ENCODE assay signal across 29 mouse cellular contexts in genomic region chr10:40632087-40632486, GRCm38 (mm10). TPM values are rescaled to one million over a fixed set of nuclear protein-coding genes. Genes with fewer than 3 reads are reported as not detected.
DNase-seq lines count a peak whose midpoint lies in the region; ATAC-seq and TF ChIP-seq lines count a peak whose summit lies in the region.
"Had no signal": no experiment of that assay in that cellular context is flagged by ENCODE, and none has a peak within 500 bp of the region (broad histone marks: within the 10 kb centered on the region; RNA-seq: fewer than 3 reads in every experiment).

No protein-coding gene starts in this region.

- H3K27ac ChIP-seq in forebrain, embryonic 14.5 days (ENCODE audit: low read depth, low read length), result no peak overlapping the region
- no peak overlapping the region for H3K27ac ChIP-seq in forebrain, embryonic 12.5 days
- no peak overlapping the region for H3K27ac ChIP-seq in heart, postnatal 0 days (ENCODE audit: low read depth)
- H3K27ac ChIP-seq in layer of hippocampus, adult 2 months, result peak overlapping the region; percentile 89
- H3K27ac ChIP-seq: embryonic facial prominence, embryonic 12.5 days; embryonic facial prominence, embryonic 15.5 days; forebrain, embryonic 13.5 days; hindbrain, embryonic 13.5 days had no signal

- DNase-seq in forebrain, embryonic 14.5 days (ENCODE audit: low spot score), result no peak
- DNase-seq in heart, postnatal 0 days (ENCODE audit: low spot score), result no peak
- no peak for DNase-seq in heart, postnatal 14 days
- DNase-seq in layer of hippocampus, adult 2 months (ENCODE audit: low spot score in 2 of 2), result no peak
- no peak for DNase-seq in layer of hippocampus, adult 18-20 months (ENCODE audit: low spot score in 2 of 2)
- DNase-seq in brain, adult 2 months (ENCODE audit: low read depth, low spot score), result peak; percentile 9
- DNase-seq in frontal cortex, postnatal 14 days (ENCODE audit: low spot score in 2 of 2), result no peak
- DNase-seq: adrenal gland, adult 8-10 months; adrenal gland, postnatal 25 days; cerebellum, adult 11 months; cerebellum, adult 2 months; cerebellum, adult 9-11 months; cerebellum, postnatal 25 days; gastrocnemius, postnatal 25 days; heart, adult 18-20 months had no signal

- no peaks in the 10 kb centered on the region for H3K27me3 ChIP-seq in forebrain, embryonic 14.5 days (replicated peaks; ENCODE audit: control insufficient read depth, insufficient read depth, low read length)
- no peaks in the 10 kb centered on the region for H3K27me3 ChIP-seq in forebrain, embryonic 12.5 days
- no peaks in the 10 kb centered on the region for H3K27me3 ChIP-seq in heart, postnatal 0 days (ENCODE audit: control insufficient read depth, insufficient read depth, low read length)
- H3K27me3 ChIP-seq: embryonic facial prominence, embryonic 12.5 days; embryonic facial prominence, embryonic 15.5 days; forebrain, embryonic 13.5 days; heart, embryonic 12.5 days; heart, embryonic 15.5 days; hindbrain, embryonic 13.5 days had no signal

- H3K36me3 ChIP-seq in forebrain, embryonic 14.5 days (ENCODE audit: control insufficient read depth, insufficient read depth, low read length), result no peaks in the 10 kb centered on the region
- no peaks in the 10 kb centered on the region for H3K36me3 ChIP-seq in forebrain, embryonic 12.5 days (replicated peaks)
- no peaks in the 10 kb centered on the region for H3K36me3 ChIP-seq in heart, postnatal 0 days (replicated peaks; ENCODE audit: control insufficient read depth, insufficient read depth, low read length)
- H3K36me3 ChIP-seq: embryonic facial prominence, embryonic 12.5 days; embryonic facial prominence, embryonic 15.5 days; heart, embryonic 12.5 days; heart, embryonic 15.5 days; hindbrain, embryonic 13.5 days had no signal

- no peak overlapping the region for H3K4me3 ChIP-seq in forebrain, embryonic 14.5 days (ENCODE audit: low read depth, low read length)
- no peak overlapping the region for H3K4me3 ChIP-seq in forebrain, embryonic 12.5 days (replicated peaks)
- H3K4me3 ChIP-seq in heart, postnatal 0 days (ENCODE audit: low read depth, low read length), result no peak overlapping the region
- H3K4me3 ChIP-seq in layer of hippocampus, adult 2 months, result no peak overlapping the region
- H3K4me3 ChIP-seq: embryonic facial prominence, embryonic 12.5 days; embryonic facial prominence, embryonic 15.5 days; forebrain, embryonic 13.5 days; heart, embryonic 12.5 days; hindbrain, embryonic 13.5 days had no signal

- H3K4me1 ChIP-seq in forebrain, embryonic 14.5 days (ENCODE audit: control insufficient read depth, insufficient read depth, low read length), result no peaks in the 10 kb centered on the region
- H3K4me1 ChIP-seq in forebrain, embryonic 12.5 days, result peaks cover 3% of the 10 kb centered on the region
- peaks cover under 1% of the 10 kb centered on the region; the same call in 1 of the 2 replicates for H3K4me1 ChIP-seq in heart, postnatal 0 days (ENCODE audit: control insufficient read depth, insufficient read depth)
- H3K4me1 ChIP-seq: embryonic facial prominence, embryonic 12.5 days; embryonic facial prominence, embryonic 15.5 days had no signal

- no peak overlapping the region for H3K9ac ChIP-seq in forebrain, embryonic 14.5 days (ENCODE audit: low read length)
- H3K9ac ChIP-seq in forebrain, embryonic 12.5 days, result no peak overlapping the region
- no peak overlapping the region for H3K9ac ChIP-seq in heart, postnatal 0 days (replicated peaks; ENCODE audit: low read depth, low read length)
- H3K9ac ChIP-seq: embryonic facial prominence, embryonic 12.5 days; embryonic facial prominence, embryonic 15.5 days; forebrain, embryonic 13.5 days; heart, embryonic 12.5 days; heart, embryonic 15.5 days; hindbrain, embryonic 13.5 days had no signal

- no peak for TF ChIP-seq CTCF in heart, postnatal 0 days (IDR thresholded peaks at IDR 0.05; ENCODE audit: low read depth)
- TF ChIP-seq CTCF in layer of hippocampus, adult 2 months (conservative IDR thresholded peaks at IDR 0.05), result no peak

- no peak overlapping the region for H3K4me2 ChIP-seq in forebrain, embryonic 14.5 days (ENCODE audit: low read length)
- no peak overlapping the region for H3K4me2 ChIP-seq in forebrain, embryonic 12.5 days
- peak overlapping the region; percentile 64; the same call in 1 of the 2 replicates for H3K4me2 ChIP-seq in heart, postnatal 0 days (ENCODE audit: low read depth, low read length)
- H3K4me2 ChIP-seq: embryonic facial prominence, embryonic 12.5 days; embryonic facial prominence, embryonic 15.5 days; forebrain, embryonic 13.5 days; heart, embryonic 12.5 days; hindbrain, embryonic 13.5 days had no signal

- WGBS in forebrain, embryonic 14.5 days, result 53% methylated on average over 3 of the region's 3 CpGs
- WGBS in forebrain, embryonic 12.5 days, result 62% methylated on average over 3 of the region's 3 CpGs
- 73% methylated on average over 3 of the region's 3 CpGs for WGBS in heart, postnatal 0 days

- no peak for TF ChIP-seq EP300 in heart, postnatal 0 days (IDR thresholded peaks at IDR 0.05; ENCODE audit: low read depth)

- ATAC-seq in forebrain, embryonic 14.5 days, result peak; percentile 57; the same call in 1 of the 2 replicates
- ATAC-seq in forebrain, embryonic 12.5 days (ENCODE audit: low FRiP score), result no peak
- ATAC-seq in heart, postnatal 0 days (ENCODE audit: insufficient read depth, low read depth), result no peak
- ATAC-seq: activated CD4-positive, CD25-positive, alpha-beta regulatory T cell, adult 4 months; forebrain, embryonic 13.5 days; hindbrain, embryonic 16.5 days; inflammation-experienced regulatory T-cells, adult 6 months; intestine, embryonic 16.5 days had no signal

- intact Hi-C loops in heart, postnatal 14 days (cut with DNase I), result no loop called here

- no peaks in the 10 kb centered on the region for H3K9me3 ChIP-seq in forebrain, embryonic 14.5 days (replicated peaks; ENCODE audit: control insufficient read depth, low read length)
- H3K9me3 ChIP-seq in forebrain, embryonic 12.5 days, result peaks cover 3% of the 10 kb centered on the region; the same call in 1 of the 2 replicates
- no peaks in the 10 kb centered on the region for H3K9me3 ChIP-seq in heart, postnatal 0 days (replicated peaks; ENCODE audit: control insufficient read depth, low read length)
- H3K9me3 ChIP-seq: embryonic facial prominence, embryonic 12.5 days; embryonic facial prominence, embryonic 15.5 days; forebrain, embryonic 13.5 days; heart, embryonic 15.5 days had no signal

RNA-seq across cellular contexts. Expression of gene Ddo, which starts 2.3 kb away (rescaled TPM):
- 0.75 and 0.79 TPM in 2 replicates for polyA plus RNA-seq in forebrain, embryonic 14.5 days (2014; fragmentation: Nextera tagmentation; extraction: Ambion mirVana)
- 0.23 TPM in 1 of 2 replicates, not detected in the other for polyA plus RNA-seq in forebrain, embryonic 12.5 days (2016; fragmentation: Nextera tagmentation; extraction: Ambion mirVana)
- total RNA-seq in heart, postnatal 0 days (2014; rRNA removed; ENCODE audit: low replicate concordance), result 41.4 and 52.6 TPM in 2 replicates
- polyA plus RNA-seq in heart, postnatal 0 days (2015; fragmentation: Nextera tagmentation; extraction: Ambion mirVana), result 26.7 and 32.0 TPM in 2 replicates
- total RNA-seq in heart, postnatal 14 days (2021), result 10 to 100 TPM; 32.1 to 32.3 TPM
- 10 to 100 TPM; 18.9 to 21.5 TPM for total RNA-seq in layer of hippocampus, adult 2 months (2021)
- 10 to 100 TPM; 18.8 to 19.4 TPM for total RNA-seq in layer of hippocampus, adult 18-20 months (2021)
- total RNA-seq: common myeloid progenitor, adult 5-6 weeks; ES-E14; hematopoietic stem cell, adult 5-6 weeks had no signal
- polyA plus RNA-seq: activated CD4-positive, CD25-positive, alpha-beta regulatory T cell, adult 4 months; inflammation-experienced regulatory T-cells, adult 6 months had no signal

RNA-seq across cellular contexts. Expression of gene Mettl24, which starts 51.0 kb away (rescaled TPM):
- 0.23 and 0.29 TPM in 2 replicates for polyA plus RNA-seq in forebrain, embryonic 14.5 days (2014; fragmentation: Nextera tagmentation; extraction: Ambion mirVana)
- 0.63 and 0.73 TPM in 2 replicates for polyA plus RNA-seq in forebrain, embryonic 12.5 days (2016; fragmentation: Nextera tagmentation; extraction: Ambion mirVana)
- 0.43 and 4.7 TPM in 2 replicates for total RNA-seq in heart, postnatal 0 days (2014; rRNA removed; ENCODE audit: low replicate concordance)
- 2.9 and 3.0 TPM in 2 replicates for polyA plus RNA-seq in heart, postnatal 0 days (2015; fragmentation: Nextera tagmentation; extraction: Ambion mirVana)
- total RNA-seq in heart, postnatal 14 days (2021), result 1 to 10 TPM; 1.4 to 1.5 TPM
- total RNA-seq in layer of hippocampus, adult 2 months (2021), result 1 to 10 TPM; 2.0 to 2.8 TPM
- 1 to 10 TPM; 2.9 to 3.9 TPM for total RNA-seq in layer of hippocampus, adult 18-20 months (2021)
- total RNA-seq: common myeloid progenitor, adult 5-6 weeks; hematopoietic stem cell, adult 5-6 weeks had no signal
- polyA plus RNA-seq: activated CD4-positive, CD25-positive, alpha-beta regulatory T cell, adult 4 months; inflammation-experienced regulatory T-cells, adult 6 months had no signal
